Mouse (Mus musculus) adrenal gland, postnatal 14 days (tissue): ENCODE measurements around the gene Spata4. TPM values are rescaled to one million over a fixed set of nuclear protein-coding genes. Genes with fewer than 3 reads are reported as not detected.
A peak's percentile ranks its signal among the peaks of the same experiment; 100 is the strongest.
"Not testable (repeated sequence)": the region's sequence is repeated elsewhere in the genome, so short reads cannot be mapped to it uniquely, and the experiment has no call there.

Experiments
- DNase-seq: peaks from one replicate; pipeline ENCODE4 v3.0.0; 2021; ENCODE audit warnings: mixed read lengths
- long read RNA-seq, 2 experiments: library from polyadenylated mRNA; stranded (forward); transcript quantifications; one replicate each; pipeline ENCODE4 v2.0.0; 2021
- total RNA-seq: library from RNA; stranded (reverse); gene quantifications from 2 replicates; pipeline ENCODE4 v1.2.3, GENCODE M21; 2021

Spata4 gene
- not detected in 2 replicates for total RNA-seq
- long read RNA-seq, experiment 1: 0 reads
- long read RNA-seq, experiment 2: 0 reads

GRCm38 (mm10) chr8:54600671-54601251, at the start of gene Spata4:
TSS of gene Spata4 (plus strand) at chr8:54600781.
- DNase-seq: peak; percentile 78

- DNase-seq: no peak
These were observed 45.7 kb upstream of the Spata4 start for GRCm38 (mm10) chr8:54554921-54555320.

- DNase-seq: no peak
These were observed 38.4 kb upstream of the Spata4 start for GRCm38 (mm10) chr8:54562137-54562536.

GRCm38 (mm10) chr8:54565181-54565580, 35.4 kb upstream of the Spata4 start:
- DNase-seq: no peak

GRCm38 (mm10) chr8:54565603-54566260, 34.8 kb upstream of the Spata4 start:
- DNase-seq: no peak

GRCm38 (mm10) chr8:54567168-54567567, 33.4 kb upstream of the Spata4 start:
- DNase-seq: no peak

- DNase-seq: no peak
These were observed 29.7 kb upstream of the Spata4 start for GRCm38 (mm10) chr8:54570618-54571609.

- DNase-seq: no peak
These were observed 19.1 kb upstream of the Spata4 start for GRCm38 (mm10) chr8:54581436-54581835.

- DNase-seq: no peak
These were observed 17.7 kb upstream of the Spata4 start for GRCm38 (mm10) chr8:54582886-54583285.

GRCm38 (mm10) chr8:54594634-54595033, 5.9 kb upstream of the Spata4 start:
- DNase-seq: no peak

GRCm38 (mm10) chr8:54596051-54596450, 4.5 kb upstream of the Spata4 start:
- no peak for DNase-seq

- no peak for DNase-seq
These were observed 3.6 kb upstream of the Spata4 start for GRCm38 (mm10) chr8:54596940-54597339.

GRCm38 (mm10) chr8:54597386-54597785, 3.2 kb upstream of the Spata4 start:
- no peak for DNase-seq

- DNase-seq: no peak
These were observed 2.9 kb downstream of the Spata4 start for GRCm38 (mm10) chr8:54603440-54603839.

- peak; percentile 3 for DNase-seq
These were observed 8.8 kb downstream of the Spata4 start for GRCm38 (mm10) chr8:54609336-54609735.

- peak; percentile 79 for DNase-seq
These were observed 9.7 kb downstream of the Spata4 start for GRCm38 (mm10) chr8:54610238-54610637.

- not testable (repeated sequence) for DNase-seq
These were observed 16.1 kb downstream of the Spata4 start for GRCm38 (mm10) chr8:54616710-54617109.

- peak; percentile 42 for DNase-seq
These were observed 38.1 kb downstream of the Spata4 start for GRCm38 (mm10) chr8:54638634-54639033.
